Mouse (Mus musculus) intestine, embryonic 15.5 days (tissue): ENCODE results near the gene Etl4. TPM values are rescaled to one million over a fixed set of nuclear protein-coding genes. Genes with fewer than 3 reads are reported as not detected.
A peak's percentile ranks its signal among the peaks of the same experiment; 100 is the strongest.

Experiments used
- ATAC-seq: fragments of 200-750 bp; cut with Nextera tagmentation; 2 replicates; pipeline ENCODE4 v1.8.0; 2017; ENCODE audit warnings: moderate TSS enrichment, moderate library complexity
- H3K27ac ChIP-seq: fragments of 300-500 bp; sonication (generic); 2 replicates; pipeline ENCODE4 v1.5.1; 2015; ENCODE audit warnings: mild to moderate bottlenecking, inconsistent platforms
- H3K27me3 ChIP-seq: fragments of 300-500 bp; sonication (generic); replicated peaks from 2 replicates; pipeline ENCODE4 v1.6.1; 2015; ENCODE audit warnings: inconsistent platforms
- H3K36me3 ChIP-seq: fragments of 300-500 bp; sonication (generic); 2 replicates; pipeline ENCODE4 v1.6.1; 2015; ENCODE audit warnings: inconsistent platforms
- H3K4me1 ChIP-seq: fragments of 300-500 bp; sonication (generic); replicated peaks from 2 replicates; pipeline ENCODE4 v1.6.1; 2015; ENCODE audit warnings: inconsistent platforms
- H3K4me2 ChIP-seq: fragments of 300-500 bp; sonication (generic); replicated peaks from 2 replicates; pipeline ENCODE4 v1.6.1; 2015; ENCODE audit warnings: mild to moderate bottlenecking, inconsistent platforms
- H3K4me3 ChIP-seq: fragments of 300-500 bp; sonication (generic); replicated peaks from 2 replicates; pipeline ENCODE4 v1.5.1; 2015; ENCODE audit warnings: inconsistent platforms
- H3K9ac ChIP-seq: fragments of 300-500 bp; sonication (generic); 2 replicates; pipeline ENCODE4 v1.6.1; 2015; ENCODE audit warnings: inconsistent platforms
- H3K9me3 ChIP-seq: fragments of 300-500 bp; sonication (generic); 2 replicates; pipeline ENCODE4 v1.6.1; 2016; ENCODE audit warnings: inconsistent platforms
- WGBS: fragments of 180-500 bp; shearing (Covaris S2); methylation state at CpG from one replicate; pipeline ENCODE4 v1.1.7; 2015; 5-methylcytosine and 5-hydroxymethylcytosine counted together
- polyA plus RNA-seq: library from polyadenylated mRNA; unstranded; fragments of >200 nt; fragmentation: Nextera tagmentation; extraction: Ambion mirVana; gene quantifications from 2 replicates; pipeline ENCODE4 v1.2.1, GENCODE M21; 2015

The Etl4 gene
- polyA plus RNA-seq, 1 experiment from 2014 or later, result 32.8 TPM

DNA sequence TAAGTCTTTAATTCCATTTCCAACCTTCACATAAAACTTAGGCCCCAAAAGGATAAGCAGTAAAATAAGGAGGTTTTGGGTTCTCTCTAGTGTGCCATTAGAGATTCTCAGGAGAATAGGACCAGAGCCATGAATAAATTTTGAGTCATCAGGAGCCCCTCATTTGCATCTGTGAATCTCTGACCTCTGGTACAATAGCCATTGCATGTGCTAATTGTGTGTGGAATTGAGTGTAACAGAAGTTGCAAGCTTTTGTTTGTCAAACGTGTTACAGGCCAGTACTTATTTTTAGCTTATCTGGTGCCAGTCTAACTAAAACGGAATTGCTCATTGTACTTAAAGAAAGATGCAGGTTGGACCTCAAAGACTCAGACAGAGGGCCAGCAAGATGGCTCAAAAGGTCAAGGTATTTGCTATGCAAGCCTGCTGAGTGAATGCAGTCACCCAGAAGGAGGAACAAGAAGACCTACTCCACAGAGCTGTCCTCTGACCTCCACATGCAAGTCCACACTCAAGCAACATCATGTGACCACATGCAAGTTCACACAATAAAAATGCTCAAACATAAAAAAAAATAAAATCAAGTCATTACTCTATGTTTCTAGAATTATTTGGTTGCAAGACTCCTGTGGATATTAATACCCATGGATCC is 576.7 kb downstream of the Etl4 start:
- Histone ChIP-seq H3K27ac (no peak overlapping the region), H3K4me3 (no peak overlapping the region), H3K4me2 (no peak overlapping the region), H3K36me3 (no peaks in the 10 kb centered on the region), H3K9ac (no peak overlapping the region), H3K27me3 (no peaks in the 10 kb centered on the region), H3K4me1 (no peaks in the 10 kb centered on the region), H3K9me3 (no peaks in the 10 kb centered on the region)
- no peak for ATAC-seq
- WGBS, result 54% methylated on average over 2 of the region's 2 CpGs

DNA sequence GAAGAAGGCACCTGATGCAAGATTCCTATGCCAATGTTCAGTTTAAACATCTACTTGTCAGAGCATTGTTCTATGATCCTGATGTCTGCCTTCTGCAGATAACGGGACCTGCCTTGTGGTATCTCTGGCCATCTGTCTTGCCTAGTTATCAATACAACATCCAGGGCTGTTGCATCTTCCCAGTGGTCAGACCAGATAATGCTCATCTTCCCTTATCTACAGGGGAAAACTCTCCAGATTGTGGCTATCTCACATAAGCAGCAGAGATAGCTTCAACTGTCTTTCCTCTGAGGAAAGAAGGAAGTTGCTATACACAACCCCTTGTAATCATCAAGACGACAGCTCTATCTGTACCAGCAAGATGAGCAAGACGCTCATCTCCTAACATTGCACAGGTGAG is 579.5 kb downstream of the Etl4 start:
- 75% methylated on average over 3 of the region's 3 CpGs for WGBS
- Histone ChIP-seq H3K4me3 (no peak overlapping the region), H3K27ac (no peak overlapping the region), H3K36me3 (no peaks in the 10 kb centered on the region), H3K4me2 (no peak overlapping the region), H3K9ac (no peak overlapping the region), H3K27me3 (no peaks in the 10 kb centered on the region), H3K4me1 (no peaks in the 10 kb centered on the region), H3K9me3 (no peaks in the 10 kb centered on the region)
- ATAC-seq, result no peak

DNA sequence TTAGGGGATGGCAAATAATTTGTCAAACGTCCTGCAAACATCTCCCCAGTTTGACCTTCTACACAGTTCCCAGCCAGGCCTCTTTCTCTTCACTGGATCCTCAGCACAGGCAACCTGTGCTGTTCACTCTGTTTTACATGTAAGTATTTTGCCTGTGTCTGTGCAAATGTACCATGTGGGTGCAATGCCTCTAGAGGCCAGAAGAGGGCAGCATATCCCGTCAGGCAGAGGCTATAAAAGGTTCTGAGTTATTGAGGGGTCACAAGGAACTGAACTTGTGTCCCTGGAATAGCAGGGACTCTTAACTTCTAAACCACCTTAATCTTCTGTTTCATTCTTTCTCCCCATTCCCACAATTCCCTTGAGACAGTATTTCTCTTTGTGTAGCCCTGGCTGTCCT is 582.5 kb downstream of the Etl4 start:
- Histone ChIP-seq H3K27ac (no peak overlapping the region), H3K4me1 (no peaks in the 10 kb centered on the region), H3K36me3 (no peaks in the 10 kb centered on the region), H3K9me3 (no peaks in the 10 kb centered on the region), H3K4me3 (no peak overlapping the region), H3K27me3 (no peaks in the 10 kb centered on the region), H3K4me2 (no peak overlapping the region), H3K9ac (no peak overlapping the region)
- WGBS, result 51% methylated on average over 2 of the region's 2 CpGs
- ATAC-seq, result no peak

DNA sequence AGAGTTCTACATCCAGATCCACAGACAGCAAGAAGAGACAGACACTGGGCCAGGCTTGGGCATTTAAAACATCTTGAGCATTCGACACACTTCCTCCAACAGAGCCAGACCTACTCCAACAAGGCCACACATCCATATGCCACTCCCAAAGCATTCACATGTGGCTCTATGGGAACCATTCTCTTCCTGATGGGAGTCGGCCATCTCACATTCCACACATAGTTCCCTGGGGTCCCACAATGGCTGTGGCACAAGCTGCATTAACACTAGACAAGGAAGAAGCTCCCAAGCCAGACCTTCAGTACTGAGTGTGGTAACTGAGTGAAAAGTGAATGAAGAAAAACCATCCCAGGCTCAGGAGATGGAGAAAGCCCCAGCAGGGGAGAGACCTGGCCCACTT is 584.2 kb downstream of the Etl4 start:
- Histone ChIP-seq H3K27ac (no peak overlapping the region), H3K9ac (no peak overlapping the region), H3K4me2 (no peak overlapping the region), H3K4me3 (no peak overlapping the region), H3K9me3 (no peaks in the 10 kb centered on the region), H3K4me1 (no peaks in the 10 kb centered on the region), H3K36me3 (no peaks in the 10 kb centered on the region), H3K27me3 (no peaks in the 10 kb centered on the region)
- no peak for ATAC-seq
- 87% methylated on average over 2 of the region's 2 CpGs for WGBS

DNA sequence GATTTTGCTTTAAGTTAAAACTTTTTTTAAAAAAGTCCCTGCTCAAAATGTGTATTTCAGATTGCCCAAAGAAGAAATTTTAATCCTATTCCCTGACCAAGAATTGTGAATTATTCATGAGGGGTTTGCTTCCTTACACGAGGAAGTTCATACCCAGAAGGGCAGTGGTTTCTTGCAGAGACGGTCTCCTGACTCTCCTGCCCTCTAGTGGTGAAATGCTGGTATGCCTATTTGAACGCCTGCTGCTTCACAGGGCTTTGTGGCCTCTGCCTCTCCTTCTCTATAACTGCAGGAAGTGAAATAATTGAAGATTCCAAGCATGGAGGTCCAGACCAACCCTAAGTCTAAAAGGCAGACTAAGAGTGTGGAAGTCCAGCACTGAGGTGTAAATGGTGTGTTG is 585.1 kb downstream of the Etl4 start:
- Histone ChIP-seq H3K4me2 (no peak overlapping the region), H3K4me3 (no peak overlapping the region), H3K36me3 (no peaks in the 10 kb centered on the region), H3K9ac (no peak overlapping the region), H3K27me3 (no peaks in the 10 kb centered on the region), H3K27ac (no peak overlapping the region), H3K4me1 (no peaks in the 10 kb centered on the region), H3K9me3 (no peaks in the 10 kb centered on the region)
- WGBS, result 32% methylated on average over 3 of the region's 3 CpGs
- ATAC-seq, result no peak

DNA sequence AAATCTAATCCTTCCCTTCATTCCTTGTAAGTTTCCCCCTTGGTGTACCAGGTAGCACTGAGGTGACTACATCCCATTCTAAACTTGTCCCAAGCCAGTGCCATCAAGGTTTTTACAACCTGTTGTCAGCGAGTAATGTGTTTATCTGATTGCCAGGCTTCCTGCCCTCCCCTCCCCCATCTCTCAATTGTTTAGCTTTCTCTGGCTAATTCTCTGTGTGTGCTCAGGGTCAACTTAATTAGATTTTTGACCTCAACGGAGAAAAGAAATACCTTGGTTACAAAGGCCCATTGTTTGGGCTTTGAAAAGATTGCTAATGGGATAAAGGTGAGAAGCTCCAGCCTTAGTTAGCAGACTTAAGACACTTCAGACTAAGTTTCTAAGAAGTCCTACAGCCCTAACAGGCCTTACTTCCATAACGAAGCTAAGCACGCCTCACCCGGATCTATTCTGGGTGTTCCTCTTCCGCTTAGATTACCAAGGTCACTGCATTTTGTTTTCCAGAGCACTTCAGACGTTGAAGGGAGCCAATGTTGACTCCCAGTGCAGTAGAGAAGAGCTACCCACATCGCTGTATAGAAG is 586.7 kb downstream of the Etl4 start:
- Histone ChIP-seq H3K9me3 (no peaks in the 10 kb centered on the region), H3K9ac (no peak overlapping the region), H3K27me3 (no peaks in the 10 kb centered on the region), H3K36me3 (no peaks in the 10 kb centered on the region), H3K4me2 (no peak overlapping the region), H3K27ac (no peak overlapping the region), H3K4me1 (no peaks in the 10 kb centered on the region), H3K4me3 (no peak overlapping the region)
- no peak for ATAC-seq
- 56% methylated on average over 8 of the region's 8 CpGs for WGBS

DNA sequence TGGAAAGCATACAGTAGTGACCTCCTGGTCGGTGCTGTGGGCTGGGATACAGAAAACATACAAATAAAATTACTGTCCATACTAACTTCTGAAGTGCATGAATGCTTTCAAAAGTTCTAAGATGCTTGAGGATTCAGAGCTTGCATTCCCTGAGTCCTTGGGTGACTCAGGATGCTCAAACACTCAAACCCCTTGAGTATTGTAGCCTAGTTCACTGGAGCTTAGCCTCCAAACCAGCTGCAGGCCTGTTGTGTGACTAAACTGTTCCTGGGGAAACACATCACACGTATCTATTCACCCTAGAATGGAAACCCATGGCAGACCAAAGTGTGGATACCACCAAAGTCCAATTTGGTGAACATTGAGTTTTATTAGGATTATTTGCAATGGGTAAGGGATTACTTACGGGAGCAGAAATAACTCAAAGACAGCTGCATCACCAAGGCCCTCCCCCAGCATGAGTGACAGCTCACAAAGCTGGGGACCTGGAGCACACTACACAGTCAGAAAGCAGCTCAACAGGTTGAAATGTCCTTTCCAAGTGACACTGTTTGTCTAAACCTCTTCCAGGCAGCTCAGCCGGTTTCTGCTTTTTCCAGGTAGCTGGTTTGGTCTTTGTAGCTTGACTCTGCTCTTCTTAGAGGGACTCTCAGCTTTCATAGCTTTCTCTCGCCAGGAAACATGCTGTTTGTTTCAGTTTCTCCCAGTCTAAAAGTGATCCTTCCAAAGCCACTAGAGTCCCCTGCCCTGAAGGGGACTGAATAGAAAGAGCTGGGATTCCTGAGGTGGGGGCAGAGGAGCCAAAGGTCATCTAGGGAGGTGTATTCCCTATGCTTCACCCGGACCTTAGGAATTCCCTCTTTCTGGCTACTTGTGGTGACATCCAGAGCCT is 598.5 kb downstream of the Etl4 start:
- Histone ChIP-seq H3K4me2 (no peak overlapping the region; the same call in 1 of the 2 replicates), H3K27me3 (no peaks in the 10 kb centered on the region), H3K4me3 (no peak overlapping the region), H3K36me3 (no peaks in the 10 kb centered on the region), H3K4me1 (no peaks in the 10 kb centered on the region), H3K9ac (no peak overlapping the region), H3K27ac (no peak overlapping the region), H3K9me3 (no peaks in the 10 kb centered on the region)
- 63% methylated on average over 6 of the region's 6 CpGs for WGBS
- peak; percentile 77 for ATAC-seq

DNA sequence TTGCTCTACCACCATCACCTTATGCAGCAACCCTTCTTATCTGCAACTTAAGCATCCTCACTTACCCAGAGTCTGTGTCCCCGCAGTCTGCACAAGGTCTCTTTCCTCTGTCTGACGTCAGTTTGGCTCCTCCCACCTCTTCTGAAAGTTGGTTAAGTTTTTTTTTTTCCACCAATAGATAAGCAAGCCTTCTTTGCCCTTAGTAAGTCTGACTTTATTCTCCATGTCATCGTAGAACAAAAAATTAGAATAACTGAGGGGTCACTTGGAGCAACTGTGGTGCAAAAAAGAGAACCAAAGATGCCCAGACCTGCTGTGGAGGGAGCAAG is 599.1 kb downstream of the Etl4 start:
- Histone ChIP-seq H3K4me3 (no peak overlapping the region), H3K27me3 (no peaks in the 10 kb centered on the region), H3K4me2 (no peak overlapping the region), H3K4me1 (no peaks in the 10 kb centered on the region), H3K9ac (no peak overlapping the region), H3K27ac (no peak overlapping the region), H3K9me3 (no peaks in the 10 kb centered on the region), H3K36me3 (no peaks in the 10 kb centered on the region)
- no peak for ATAC-seq
- 58% methylated on average over 3 of the region's 3 CpGs for WGBS

DNA sequence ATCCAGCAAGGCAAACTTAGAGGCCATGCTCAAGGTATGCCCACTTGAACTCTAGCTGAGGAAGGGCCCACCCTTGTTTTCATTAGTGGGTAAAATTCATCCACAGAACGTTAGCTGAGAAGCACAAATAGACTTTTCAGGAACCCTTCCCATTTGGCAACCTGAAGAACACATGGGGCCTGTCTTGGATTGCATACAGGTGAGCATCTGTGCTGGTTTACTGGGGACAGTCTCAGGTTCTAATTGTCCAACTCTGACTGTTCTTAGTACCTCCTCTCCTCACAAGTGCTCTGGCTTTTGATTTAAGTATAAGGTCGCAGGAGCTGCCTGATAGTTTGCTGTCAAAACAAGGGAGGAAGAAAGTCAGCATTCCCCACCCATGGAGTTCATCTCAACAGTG is 600.5 kb downstream of the Etl4 start:
- WGBS, result 74% methylated on average over 2 of the region's 2 CpGs
- H3K4me1 ChIP-seq, result no peaks in the 10 kb centered on the region
- no peak overlapping the region for H3K9ac ChIP-seq
- H3K27me3 ChIP-seq, result no peaks in the 10 kb centered on the region
- no peaks in the 10 kb centered on the region for H3K9me3 ChIP-seq
- no peak overlapping the region for H3K4me3 ChIP-seq
- H3K4me2 ChIP-seq, result no peak overlapping the region
- no peak for ATAC-seq
- no peaks in the 10 kb centered on the region for H3K36me3 ChIP-seq
- H3K27ac ChIP-seq, result no peak overlapping the region

DNA sequence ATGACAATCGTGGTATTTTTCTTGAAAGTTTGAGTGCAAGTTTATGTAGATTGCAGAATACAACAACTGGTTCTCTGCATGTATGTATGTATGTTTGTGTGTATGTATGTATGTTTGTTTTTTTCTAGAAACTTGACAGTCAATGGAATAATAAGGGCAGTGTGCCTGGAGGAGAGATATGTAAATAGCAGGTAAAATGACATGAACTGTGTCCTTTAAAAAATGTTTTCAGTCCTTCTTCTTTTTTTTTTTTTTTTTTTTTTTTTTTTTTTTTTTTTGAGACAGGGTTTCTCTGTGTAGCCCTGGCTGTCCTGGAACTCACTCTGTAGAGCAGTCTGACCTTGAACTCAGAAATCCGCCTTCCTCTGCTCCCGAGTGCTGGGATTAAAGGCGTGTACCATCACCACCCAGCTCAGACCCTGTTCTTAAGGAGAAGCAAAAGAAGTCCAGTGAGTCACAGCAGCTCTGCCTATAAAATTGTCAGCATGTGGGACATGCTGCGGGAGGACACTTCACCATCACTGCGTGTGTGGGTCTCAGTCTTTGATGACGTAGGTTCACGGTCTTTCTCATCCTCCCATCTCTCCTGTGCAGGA is 606.8 kb downstream of the Etl4 start:
- Histone ChIP-seq H3K4me1 (peaks cover 3% of the 10 kb centered on the region; the same call in 1 of the 2 replicates), H3K36me3 (no peaks in the 10 kb centered on the region), H3K27me3 (no peaks in the 10 kb centered on the region), H3K9me3 (no peaks in the 10 kb centered on the region), H3K4me3 (no peak overlapping the region), H3K27ac (no peak overlapping the region), H3K9ac (no peak overlapping the region), H3K4me2 (no peak overlapping the region)
- no peak for ATAC-seq
- WGBS, result 91% methylated on average over 8 of the region's 8 CpGs

DNA sequence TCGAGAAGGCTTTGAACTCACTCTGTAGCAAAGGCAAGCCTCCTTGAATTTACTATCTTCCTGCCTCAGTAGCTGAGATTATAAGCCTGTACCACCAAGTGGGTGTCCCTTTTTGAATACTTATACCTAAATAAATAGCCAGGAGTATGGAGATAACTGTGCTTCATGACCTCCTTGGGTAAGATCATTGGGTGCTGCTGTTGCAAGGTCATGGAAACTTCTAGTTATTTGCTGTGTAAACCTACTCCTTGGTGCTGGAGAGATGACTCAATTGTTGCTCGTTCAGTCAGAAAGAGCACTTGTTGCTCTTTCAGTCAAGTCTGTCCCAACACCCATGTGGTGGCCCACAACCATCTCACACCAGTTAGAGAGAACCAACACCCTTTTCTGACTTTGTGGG is 608.3 kb downstream of the Etl4 start:
- no peak overlapping the region for H3K4me2 ChIP-seq
- no peaks in the 10 kb centered on the region for H3K9me3 ChIP-seq
- no peaks in the 10 kb centered on the region for H3K27me3 ChIP-seq
- no peaks in the 10 kb centered on the region for H3K36me3 ChIP-seq
- no peak overlapping the region for H3K27ac ChIP-seq
- ATAC-seq, result no peak
- H3K9ac ChIP-seq, result no peak overlapping the region
- peaks cover 8% of the 10 kb centered on the region; the same call in 1 of the 2 replicates for H3K4me1 ChIP-seq
- WGBS, result 77% methylated on average over 2 of the region's 2 CpGs
- no peak overlapping the region for H3K4me3 ChIP-seq

DNA sequence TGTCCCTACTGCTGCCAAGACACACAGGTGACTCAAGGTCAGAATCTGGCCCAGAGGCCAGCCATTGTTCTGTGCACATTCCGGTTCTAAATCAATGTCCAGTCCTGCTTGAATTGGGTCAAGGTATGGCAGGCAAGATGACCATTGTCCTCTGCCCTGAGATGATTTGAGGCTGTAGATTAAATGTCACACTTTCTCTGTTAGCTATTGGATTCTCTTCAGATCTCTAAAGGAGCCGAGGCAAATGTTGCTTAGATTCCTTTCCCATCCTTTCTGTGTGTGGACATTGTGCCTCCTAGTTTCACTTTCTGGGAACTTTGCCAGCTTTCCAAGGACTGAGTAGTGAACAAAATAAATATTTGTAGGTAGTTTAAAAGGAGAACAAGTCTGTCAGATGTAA is 608.9 kb downstream of the Etl4 start:
- Histone ChIP-seq H3K4me1 (peaks cover 8% of the 10 kb centered on the region; the same call in 1 of the 2 replicates), H3K27me3 (no peaks in the 10 kb centered on the region), H3K27ac (peak overlapping the region; percentile 44; the same call in 1 of the 2 replicates), H3K36me3 (no peaks in the 10 kb centered on the region), H3K4me2 (no peak overlapping the region; the same call in 1 of the 2 replicates), H3K4me3 (no peak overlapping the region), H3K9me3 (no peaks in the 10 kb centered on the region), H3K9ac (no peak overlapping the region)
- 38% methylated on average over 2 of the region's 2 CpGs for WGBS
- no peak for ATAC-seq
